Mouse (Mus musculus) MEL (cell line): ENCODE results near the gene Atp4a. TPM values are rescaled to one million over a fixed set of nuclear protein-coding genes. Genes with fewer than 3 reads are reported as not detected.

ENCODE experiments used
- DNase-seq: peaks from one replicate; pipeline ENCODE4 v3.0.0; 2011; ENCODE audit warnings: low read depth, low spot score
- H3K27ac ChIP-seq: 2 replicates; pipeline ENCODE4 v1.5.1; 2012; ENCODE audit warnings: low read depth, mild to moderate bottlenecking, control low read depth, low read length, moderate library complexity; ENCODE audit not compliant: control insufficient read depth
- H3K27me3 ChIP-seq, 2 experiments: fragments of 150-350 bp in 1 of 2; sonication (generic) in 1 of 2; 2 replicates each; pipeline ENCODE4 v1.6.1; 2012; ENCODE audit warnings: low read length in 2 of 2, mild to moderate bottlenecking in 2 of 2, improper control_type of control experiment in 1 of 2, moderate library complexity in 1 of 2; ENCODE audit not compliant: insufficient read depth in 2 of 2, control insufficient read depth in 1 of 2
- H3K36me3 ChIP-seq, 2 experiments: 2 replicates each; pipeline ENCODE4 v1.6.1; 2012 to 2014; ENCODE audit warnings: low read length in 2 of 2, improper control_type of control experiment in 1 of 2, inconsistent platforms in 1 of 2, mild to moderate bottlenecking in 1 of 2; ENCODE audit not compliant: insufficient read depth in 2 of 2, control insufficient read depth in 1 of 2
- H3K4me1 ChIP-seq, 2 experiments: fragments of 150-350 bp in 1 of 2; sonication (generic) in 1 of 2; 2 replicates each; pipeline ENCODE4 v1.6.1; 2012; ENCODE audit warnings: low read length in 2 of 2, improper control_type of control experiment in 1 of 2, mild to moderate bottlenecking in 1 of 2; ENCODE audit not compliant: insufficient read depth in 2 of 2, control insufficient read depth in 1 of 2
- H3K4me3 ChIP-seq, 2 experiments: fragments of 150-350 bp in 1 of 2; sonication (generic) in 1 of 2; 2 replicates each; pipeline ENCODE4 v1.5.1; 2012; ENCODE audit warnings: low read depth in 2 of 2, low read length in 2 of 2, mild to moderate bottlenecking in 2 of 2, moderate library complexity in 2 of 2, control low read depth in 1 of 2, improper control_type of control experiment in 1 of 2; ENCODE audit not compliant: control insufficient read depth in 1 of 2, insufficient read depth in 1 of 2
- H3K79me2 ChIP-seq: 2 replicates; pipeline ENCODE4 v1.6.1; 2012; ENCODE audit warnings: mild to moderate bottlenecking, low read length, moderate library complexity; ENCODE audit not compliant: control insufficient read depth, poor library complexity, insufficient read depth
- H3K9ac ChIP-seq: 2 replicates; pipeline ENCODE4 v1.6.1; 2012; ENCODE audit warnings: low read depth, mild to moderate bottlenecking, control low read depth, low read length, moderate library complexity; ENCODE audit not compliant: control insufficient read depth, poor library complexity, severe bottlenecking
- H3K9me3 ChIP-seq: fragments of 150-350 bp; sonication (generic); replicated peaks from 2 replicates; pipeline ENCODE4 v1.6.1; 2012; ENCODE audit warnings: mild to moderate bottlenecking, low read length, improper control_type of control experiment, moderate library complexity; ENCODE audit not compliant: insufficient read depth
- BHLHE40 ChIP-seq: IDR thresholded peaks from 2 replicates; pipeline ENCODE4 v1.6.1; 2012; ENCODE audit warnings: low read depth, mild to moderate bottlenecking, inconsistent platforms, low read length, improper control_type of control experiment, borderline replicate concordance
- E2F4 ChIP-seq: IDR thresholded peaks from 2 replicates; pipeline ENCODE4 v1.6.1; 2011; ENCODE audit warnings: low read depth, low read length, improper control_type of control experiment, borderline replicate concordance
- ELF1 ChIP-seq: IDR thresholded peaks from 2 replicates; pipeline ENCODE4 v1.6.1; 2014; ENCODE audit warnings: low read depth, mild to moderate bottlenecking, inconsistent platforms, low read length, improper control_type of control experiment, moderate library complexity
- EP300 ChIP-seq, 2 experiments: IDR thresholded peaks; 2 replicates each; pipeline ENCODE4 v1.6.1; 2011; ENCODE audit warnings: improper control_type of control experiment in 2 of 2, low read length in 2 of 2, low read depth in 1 of 2, mild to moderate bottlenecking in 1 of 2
- ETS1 ChIP-seq: IDR thresholded peaks from 2 replicates; pipeline ENCODE4 v1.6.1; 2012; ENCODE audit warnings: low read depth, mild to moderate bottlenecking, inconsistent platforms, low read length, improper control_type of control experiment, moderate library complexity
- GATA1 ChIP-seq: IDR thresholded peaks from 2 replicates; pipeline ENCODE4 v1.6.1; 2011; ENCODE audit warnings: low read depth, low read length, improper control_type of control experiment
- JUND ChIP-seq: IDR thresholded peaks from 2 replicates; pipeline ENCODE4 v1.6.1; 2011; ENCODE audit warnings: low read depth, mild to moderate bottlenecking, improper control_type of control experiment, low read length
- MAFK ChIP-seq: IDR thresholded peaks from 2 replicates; pipeline ENCODE4 v1.6.1; 2011; ENCODE audit warnings: low read depth, mild to moderate bottlenecking, low read length, improper control_type of control experiment, borderline replicate concordance
- MAX ChIP-seq: IDR thresholded peaks from 2 replicates; pipeline ENCODE4 v1.6.1; 2011; ENCODE audit warnings: low read length, improper control_type of control experiment
- MXI1 ChIP-seq: IDR thresholded peaks from 2 replicates; pipeline ENCODE4 v1.6.1; 2011; ENCODE audit warnings: mild to moderate bottlenecking, low read depth, low read length, improper control_type of control experiment
- MYC ChIP-seq: IDR thresholded peaks from 2 replicates; pipeline ENCODE4 v1.6.1; 2011; ENCODE audit warnings: low read depth, mild to moderate bottlenecking, low read length, improper control_type of control experiment, moderate library complexity
- NELFE ChIP-seq: IDR thresholded peaks from 2 replicates; pipeline ENCODE4 v1.6.1; 2011; ENCODE audit warnings: low read depth, low read length, improper control_type of control experiment
- NRF1 ChIP-seq: IDR thresholded peaks from 2 replicates; pipeline ENCODE4 v1.6.1; 2014; ENCODE audit warnings: low read depth, mild to moderate bottlenecking, inconsistent platforms, low read length, improper control_type of control experiment, moderate library complexity; ENCODE audit not compliant: poor library complexity, insufficient read depth, severe bottlenecking
- POLR2AphosphoS2 ChIP-seq: IDR thresholded peaks from 2 replicates; pipeline ENCODE4 v1.6.1; 2011; ENCODE audit warnings: low read length, improper control_type of control experiment
- RAD21 ChIP-seq: IDR thresholded peaks from 2 replicates; pipeline ENCODE4 v1.6.1; 2011; ENCODE audit warnings: mild to moderate bottlenecking, low read depth, low read length, improper control_type of control experiment
- RCOR1 ChIP-seq: IDR thresholded peaks from 2 replicates; pipeline ENCODE4 v1.6.1; 2012; ENCODE audit warnings: low read depth, mild to moderate bottlenecking, inconsistent platforms, low read length, improper control_type of control experiment
- TCF12 ChIP-seq: IDR thresholded peaks from 2 replicates; pipeline ENCODE4 v1.6.1; 2014; ENCODE audit warnings: low read depth, mild to moderate bottlenecking, inconsistent platforms, low read length, improper control_type of control experiment, moderate library complexity
- USF1 ChIP-seq: IDR thresholded peaks from 2 replicates; pipeline ENCODE4 v1.6.1; 2014; ENCODE audit warnings: low read depth, mild to moderate bottlenecking, inconsistent platforms, low read length, improper control_type of control experiment, moderate library complexity
- polyA plus RNA-seq, 2 experiments: library from polyadenylated mRNA; stranded (reverse) in 1 of 2; unstranded in 1 of 2; fragments of >175 nt in 1 of 2; fragments of >200 nt in 1 of 2; gene quantifications; 2 replicates each; pipeline versions ENCODE4 v1.2.1 to v1.2.4; 2012; ENCODE audit warnings: low replicate concordance in 2 of 2, low read depth in 1 of 2; ENCODE audit not compliant: insufficient read length in 2 of 2, insufficient read depth in 1 of 2, missing spikeins in 1 of 2
- total RNA-seq: library from RNA; depleted of rRNA; stranded (reverse); fragments of 300-350 nt; gene quantifications from 2 replicates; pipeline ENCODE4 v1.2.3, GENCODE M21; 2012

The Atp4a gene
- total and polyA plus RNA-seq, 3 experiments = 1.5 to 3.0 TPM; not detected in 1

DNA sequence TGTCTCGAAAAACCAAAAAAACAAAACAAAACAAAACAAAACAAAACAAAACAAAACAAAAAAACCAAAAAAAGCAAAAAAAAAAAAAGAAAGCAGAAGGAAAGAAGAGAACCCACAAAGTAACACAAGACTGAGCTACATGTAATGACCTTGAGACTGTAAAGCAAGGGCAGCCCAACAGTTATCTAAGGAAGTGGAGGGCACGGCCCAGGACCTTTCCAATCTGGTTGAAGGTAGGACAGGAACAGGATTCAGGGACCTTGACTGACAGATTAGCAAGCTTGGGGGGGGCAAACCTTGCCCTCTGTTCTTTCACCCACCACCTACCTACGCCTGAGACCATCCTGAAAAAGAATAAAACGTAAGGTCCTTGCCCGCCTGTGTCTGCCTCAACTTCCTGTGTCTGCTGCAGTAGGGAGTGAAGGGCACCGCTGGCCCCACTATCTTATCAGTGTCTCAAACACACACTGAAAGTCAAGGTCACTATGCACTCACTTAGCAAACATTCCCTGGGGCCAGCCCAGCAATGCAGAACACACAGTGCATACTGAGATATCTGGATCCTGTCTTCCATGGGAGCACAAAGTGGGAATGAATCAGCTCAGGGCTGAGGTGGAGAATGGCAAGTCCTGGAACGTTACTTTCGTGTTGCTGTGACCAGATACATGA, 5.7 kb upstream of the Atp4a start:
- peaks cover 5 to 16% of the 10 kb centered on the region in 2 experiments for H3K4me1 ChIP-seq
- no peak overlapping the region for H3K4me3 ChIP-seq
- no peaks in the 10 kb centered on the region; a peak in 2 of 4 replicates for H3K27me3 ChIP-seq
- H3K27ac ChIP-seq = no peak overlapping the region
- H3K79me2 ChIP-seq = no peaks in the 10 kb centered on the region
- peak; percentile 38 for DNase-seq
- H3K36me3 ChIP-seq = peaks cover 0 to 13% of the 10 kb centered on the region in 2 experiments; a peak in 2 of 4 replicates
- no peaks in the 10 kb centered on the region for H3K9me3 ChIP-seq
- H3K9ac ChIP-seq = no peak overlapping the region
- peak; percentile 34; the same call in 1 of the 2 replicates for TF ChIP-seq GATA1
- no peak for TF ChIP-seq ETS1
- TF ChIP-seq RCOR1 = no peak
- TF ChIP-seq EP300 (IDR thresholded peaks at IDR 0.05; ENCODE audit: low read depth in 1 of 2, low read length in 2 of 2) = peak in 1 of 2 experiments; percentile 36; a peak in 1 of 4 replicates
- TF ChIP-seq TCF12 = 0 out of 2 replicates have a peak, but pooled peaks have one; percentile 21

DNA sequence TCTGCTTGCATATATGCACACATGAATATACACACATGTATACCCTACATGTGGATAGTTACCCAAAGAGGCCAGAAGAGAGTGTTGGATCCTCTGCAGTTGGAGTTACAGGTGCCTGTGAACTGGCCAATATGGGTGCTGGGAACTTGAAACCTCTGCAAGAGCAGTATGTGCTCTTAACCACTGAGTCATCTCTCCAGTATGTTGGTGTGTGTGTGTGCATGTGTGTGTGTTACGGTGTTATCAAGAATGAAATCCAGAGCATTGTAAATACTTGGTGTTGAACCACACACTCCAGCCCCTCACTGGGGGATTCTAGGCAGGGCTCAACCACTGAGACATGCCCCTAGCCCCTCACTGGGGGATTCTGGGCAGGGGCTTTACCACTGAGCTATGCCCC, 4.6 kb upstream of the Atp4a start:
- TF ChIP-seq MAFK (no peak), POLR2AphosphoS2 (no peak), ELF1 (no peak), E2F4 (no peak), JUND (no peak)
- no peak for DNase-seq
- peaks cover 5 to 21% of the 10 kb centered on the region in 2 experiments for H3K4me1 ChIP-seq
- peaks cover 0 to 13% of the 10 kb centered on the region in 2 experiments; a peak in 2 of 4 replicates for H3K36me3 ChIP-seq
- no peak overlapping the region for H3K4me3 ChIP-seq
- H3K79me2 ChIP-seq = no peaks in the 10 kb centered on the region
- no peaks in the 10 kb centered on the region for H3K9me3 ChIP-seq
- H3K9ac ChIP-seq = no peak overlapping the region
- no peaks in the 10 kb centered on the region; a peak in 1 of 4 replicates for H3K27me3 ChIP-seq
- H3K27ac ChIP-seq = no peak overlapping the region

DNA sequence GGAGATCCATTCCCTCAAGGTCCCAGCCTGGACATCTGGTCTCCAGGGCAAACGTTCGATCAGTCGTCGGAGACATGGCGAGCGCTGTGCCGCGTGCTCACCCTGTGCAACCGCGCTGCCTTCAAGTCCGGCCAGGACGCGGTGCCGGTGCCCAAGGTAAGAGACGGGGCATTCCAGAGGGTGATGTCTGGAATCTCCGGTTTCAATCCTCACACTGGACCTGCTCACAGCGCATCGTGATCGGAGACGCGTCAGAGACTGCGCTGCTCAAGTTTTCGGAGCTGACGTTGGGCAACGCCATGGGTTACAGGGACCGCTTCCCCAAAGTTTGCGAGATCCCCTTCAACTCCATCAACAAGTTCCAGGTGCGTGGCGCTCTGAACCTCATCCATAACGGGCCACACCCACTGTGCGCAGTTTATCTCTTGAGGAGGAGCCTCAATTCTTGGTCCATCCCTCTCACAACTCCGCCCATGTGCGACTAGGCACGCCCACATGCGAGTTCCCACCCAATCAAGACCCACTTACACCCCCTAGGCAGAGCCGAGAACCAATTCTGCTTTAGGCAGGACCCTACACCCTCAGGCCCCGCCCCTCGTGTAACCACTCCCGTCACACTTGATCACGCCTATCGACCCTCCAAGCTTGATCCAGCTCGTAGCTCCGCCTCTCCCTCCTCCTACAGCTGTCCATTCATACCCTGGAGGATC, 5.2 kb downstream of the Atp4a start:
- TF ChIP-seq MXI1 = peak; percentile 50
- TF ChIP-seq NRF1 = peak; percentile 23; the same call in 1 of the 2 replicates
- TF ChIP-seq MYC = 0 out of 2 replicates have a peak, but pooled peaks have one; percentile 18
- TF ChIP-seq RAD21 = no peak
- TF ChIP-seq BHLHE40 = no peak
- peak; percentile 41; the same call in 1 of the 2 replicates for TF ChIP-seq MAX
- TF ChIP-seq NELFE = peak; percentile 41; the same call in 1 of the 2 replicates
- TF ChIP-seq USF1 = 0 out of 2 replicates have a peak, but pooled peaks have one; percentile 42
- DNase-seq = peak; percentile 94
- no peaks in the 10 kb centered on the region for H3K9me3 ChIP-seq
- H3K4me1 ChIP-seq = peaks cover 6 to 13% of the 10 kb centered on the region in 2 experiments
- no peaks in the 10 kb centered on the region for H3K36me3 ChIP-seq
- no peaks in the 10 kb centered on the region for H3K79me2 ChIP-seq
- H3K4me3 ChIP-seq = peak overlapping the region; percentile 28 to 33; a peak in 3 of 4 replicates
- no peak overlapping the region for H3K9ac ChIP-seq
- H3K27ac ChIP-seq = no peak overlapping the region
- no peaks in the 10 kb centered on the region for H3K27me3 ChIP-seq
